Mouse (Mus musculus): ENCODE data around the gene Gm15056. TPM values are rescaled to one million over a fixed set of nuclear protein-coding genes. Genes with fewer than 3 reads are reported as not detected.

Gm15056 gene
- polyA plus RNA-seq (2014; fragmentation: Nextera tagmentation; extraction: Ambion mirVana), result not detected in 2 replicates

DNA sequence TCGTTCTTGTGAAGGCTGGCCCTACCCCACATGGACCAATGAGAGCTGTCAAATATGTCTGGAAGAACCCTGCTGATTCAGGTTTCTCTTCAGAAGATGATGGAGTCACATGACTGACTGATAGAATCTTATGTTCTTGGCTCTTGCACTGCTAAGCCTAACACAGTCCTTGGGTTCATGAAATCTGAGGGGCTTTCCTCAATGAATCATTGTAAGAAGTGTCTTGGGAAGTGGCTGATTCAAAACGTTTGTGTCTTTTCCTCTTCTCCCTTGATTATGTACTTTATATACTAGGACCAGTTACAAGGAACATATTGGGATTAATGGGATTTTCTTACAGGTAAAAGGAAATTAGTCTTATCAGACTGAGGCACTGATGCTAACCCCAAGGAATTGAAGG lies at the start of gene Gm15056:
Gm15056 (minus strand) TSS at position 101 of the 400 bp plus-strand sequence.
- WGBS (ENCODE audit: insufficient replicate concordance), result 44% methylated on average over 2 of the region's 2 CpGs
- H3K27ac ChIP-seq (ENCODE audit: low read depth, low read length), result no peak within 1 kb of the TSS
- H3K4me2 ChIP-seq, result no peak within 1 kb of the TSS
- ATAC-seq (replicated peaks; ENCODE audit: insufficient number of reproducible peaks, low FRiP score, low TSS enrichment), result no peak
- no peaks in the 10 kb centered on the region; the same call in 1 of the 2 replicates for H3K9me3 ChIP-seq (replicated peaks; ENCODE audit: control insufficient read depth, low read length)
- no peaks in the 10 kb centered on the region for H3K36me3 ChIP-seq (ENCODE audit: control insufficient read depth, insufficient read depth, low read length)
- H3K4me3 ChIP-seq (ENCODE audit: low read depth, low read length), result no peak within 1 kb of the TSS
- no peaks in the 10 kb centered on the region for H3K27me3 ChIP-seq (ENCODE audit: control insufficient read depth, insufficient read depth, low read length)
- no peak within 1 kb of the TSS for H3K9ac ChIP-seq (ENCODE audit: low read depth, low read length)
- H3K4me1 ChIP-seq (ENCODE audit: control insufficient read depth, insufficient read depth, low read length), result no peaks in the 10 kb centered on the region

- no peak for ATAC-seq (replicated peaks; ENCODE audit: insufficient number of reproducible peaks, low FRiP score, low TSS enrichment)
- WGBS (ENCODE audit: insufficient replicate concordance), result 67% methylated on average over 3 of the region's 3 CpGs
- Histone ChIP-seq H3K4me2 (no peak within 1 kb of the TSS), H3K4me1 (ENCODE audit: control insufficient read depth, insufficient read depth, low read length) (no peaks in the 10 kb centered on the region), H3K27ac (ENCODE audit: low read depth, low read length) (no peak within 1 kb of the TSS), H3K9ac (ENCODE audit: low read depth, low read length) (no peak within 1 kb of the TSS), H3K27me3 (ENCODE audit: control insufficient read depth, insufficient read depth, low read length) (no peaks in the 10 kb centered on the region), H3K4me3 (ENCODE audit: low read depth, low read length) (no peak within 1 kb of the TSS), H3K36me3 (ENCODE audit: control insufficient read depth, insufficient read depth, low read length) (no peaks in the 10 kb centered on the region), H3K9me3 (replicated peaks; ENCODE audit: control insufficient read depth, low read length) (peaks cover 7% of the 10 kb centered on the region; the same call in 1 of the 2 replicates)
Measured at GRCm38 (mm10) chr8:20944610-20945009, 42.2 kb upstream of the Gm15056 start, which contains the start of gene AY761185. AY761185 (minus strand) TSS chr8:20944710.

- ATAC-seq (replicated peaks; ENCODE audit: insufficient number of reproducible peaks, low FRiP score, low TSS enrichment), result no peak
- no peak within 1 kb of the TSS for H3K4me3 ChIP-seq (ENCODE audit: low read depth, low read length)
- peaks cover 3% of the 10 kb centered on the region; the same call in 1 of the 2 replicates for H3K9me3 ChIP-seq (replicated peaks; ENCODE audit: control insufficient read depth, low read length)
- H3K4me2 ChIP-seq, result no peak within 1 kb of the TSS
- WGBS (ENCODE audit: insufficient replicate concordance), result 64% methylated on average over 3 of the region's 3 CpGs
- H3K27ac ChIP-seq (ENCODE audit: low read depth, low read length), result no peak within 1 kb of the TSS
- no peaks in the 10 kb centered on the region for H3K36me3 ChIP-seq (ENCODE audit: control insufficient read depth, insufficient read depth, low read length)
- H3K27me3 ChIP-seq (ENCODE audit: control insufficient read depth, insufficient read depth, low read length), result no peaks in the 10 kb centered on the region
- no peak within 1 kb of the TSS for H3K9ac ChIP-seq (ENCODE audit: low read depth, low read length)
- no peaks in the 10 kb centered on the region for H3K4me1 ChIP-seq (ENCODE audit: control insufficient read depth, insufficient read depth, low read length)
Measured at GRCm38 (mm10) chr8:20921971-20922370, 19.5 kb upstream of the Gm15056 start, which contains the start of gene Gm6040. Gm6040 (minus strand) TSS chr8:20922071.

GRCm38 (mm10) chr8:20912288-20912687 lies 9.9 kb upstream of the Gm15056 start:
- H3K4me2 ChIP-seq, result no peak overlapping the region
- no peak for ATAC-seq (replicated peaks; ENCODE audit: insufficient number of reproducible peaks, low FRiP score, low TSS enrichment)
- H3K4me1 ChIP-seq (ENCODE audit: control insufficient read depth, insufficient read depth, low read length), result no peaks in the 10 kb centered on the region
- H3K4me3 ChIP-seq (ENCODE audit: low read depth, low read length), result no peak overlapping the region
- no peak overlapping the region for H3K9ac ChIP-seq (ENCODE audit: low read depth, low read length)
- H3K9me3 ChIP-seq (replicated peaks; ENCODE audit: control insufficient read depth, low read length), result no peaks in the 10 kb centered on the region; the same call in 1 of the 2 replicates
- no peak overlapping the region for H3K27ac ChIP-seq (ENCODE audit: low read depth, low read length)
- 83% methylated on average over 1 of the region's 1 CpGs for WGBS (ENCODE audit: insufficient replicate concordance)
- H3K27me3 ChIP-seq (ENCODE audit: control insufficient read depth, insufficient read depth, low read length), result no peaks in the 10 kb centered on the region
- no peaks in the 10 kb centered on the region for H3K36me3 ChIP-seq (ENCODE audit: control insufficient read depth, insufficient read depth, low read length)

DNA sequence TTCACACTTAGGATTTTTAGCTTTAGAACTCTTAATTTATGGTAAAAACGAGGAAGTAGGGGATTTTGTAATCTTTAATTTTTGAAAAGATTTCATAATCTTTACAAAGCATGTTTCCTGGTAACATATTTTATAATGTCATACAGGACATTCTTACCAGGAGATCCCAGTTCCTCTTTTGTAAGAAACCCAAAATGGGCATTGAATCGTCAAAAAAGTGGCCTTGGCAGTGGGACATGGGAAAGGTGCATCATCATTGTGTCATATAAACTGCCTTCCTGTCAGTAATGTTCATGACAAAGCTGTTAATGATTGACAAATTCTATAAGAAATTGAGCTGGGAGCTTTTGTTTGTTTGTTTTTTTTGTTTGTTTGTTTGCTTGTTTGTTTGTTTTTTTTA lies 5.8 kb upstream of the Gm15056 start:
- H3K27me3 ChIP-seq (ENCODE audit: control insufficient read depth, insufficient read depth, low read length), result no peaks in the 10 kb centered on the region
- no peaks in the 10 kb centered on the region for H3K9me3 ChIP-seq (replicated peaks; ENCODE audit: control insufficient read depth, low read length)
- H3K36me3 ChIP-seq (ENCODE audit: control insufficient read depth, insufficient read depth, low read length), result no peaks in the 10 kb centered on the region
- H3K4me3 ChIP-seq (ENCODE audit: low read depth, low read length), result no peak overlapping the region
- ATAC-seq (replicated peaks; ENCODE audit: insufficient number of reproducible peaks, low FRiP score, low TSS enrichment), result no peak
- 69% methylated on average over 2 of the region's 2 CpGs for WGBS (ENCODE audit: insufficient replicate concordance)
- no peak overlapping the region for H3K4me2 ChIP-seq
- H3K9ac ChIP-seq (ENCODE audit: low read depth, low read length), result no peak overlapping the region
- H3K4me1 ChIP-seq (ENCODE audit: control insufficient read depth, insufficient read depth, low read length), result no peaks in the 10 kb centered on the region
- no peak overlapping the region for H3K27ac ChIP-seq (ENCODE audit: low read depth, low read length)

GRCm38 (mm10) chr8:20907119-20907518 lies 4.7 kb upstream of the Gm15056 start:
- no peak for ATAC-seq (replicated peaks; ENCODE audit: insufficient number of reproducible peaks, low FRiP score, low TSS enrichment)
- Histone ChIP-seq H3K4me2 (no peak overlapping the region), H3K36me3 (ENCODE audit: control insufficient read depth, insufficient read depth, low read length) (no peaks in the 10 kb centered on the region), H3K9ac (ENCODE audit: low read depth, low read length) (no peak overlapping the region), H3K27ac (ENCODE audit: low read depth, low read length) (no peak overlapping the region), H3K4me1 (ENCODE audit: control insufficient read depth, insufficient read depth, low read length) (no peaks in the 10 kb centered on the region), H3K9me3 (replicated peaks; ENCODE audit: control insufficient read depth, low read length) (no peaks in the 10 kb centered on the region), H3K27me3 (ENCODE audit: control insufficient read depth, insufficient read depth, low read length) (no peaks in the 10 kb centered on the region), H3K4me3 (ENCODE audit: low read depth, low read length) (no peak overlapping the region)
- 87% methylated on average over 2 of the region's 2 CpGs for WGBS (ENCODE audit: insufficient replicate concordance)

DNA sequence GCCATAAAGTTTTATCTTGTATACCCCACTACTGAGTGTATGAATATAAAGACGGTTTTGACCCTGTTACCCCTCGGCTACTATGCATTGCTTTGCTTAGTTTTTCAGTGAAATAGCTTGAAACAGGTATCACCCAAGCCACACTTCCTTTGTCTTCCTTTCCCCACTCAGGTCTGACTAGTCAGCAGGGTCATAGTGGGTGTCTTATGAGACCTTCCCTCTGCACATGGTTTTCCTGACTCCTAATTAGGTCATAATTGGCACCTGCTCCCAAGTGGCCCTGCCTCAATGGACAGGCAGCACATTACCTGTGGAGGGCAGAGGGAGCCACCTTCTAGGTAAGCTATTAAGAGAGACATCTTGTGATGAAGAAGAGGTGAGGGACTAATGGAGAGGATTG lies 10.1 kb downstream of the Gm15056 start, which contains the start of gene Defb33:
Defb33 (plus strand) TSS at position 301 of the 400 bp plus-strand sequence.
- no peak for ATAC-seq (replicated peaks; ENCODE audit: insufficient number of reproducible peaks, low FRiP score, low TSS enrichment)

GRCm38 (mm10) chr8:20874608-20875007 lies 27.8 kb downstream of the Gm15056 start:
- H3K9me3 ChIP-seq (replicated peaks; ENCODE audit: control insufficient read depth, low read length), result no peaks in the 10 kb centered on the region
- H3K36me3 ChIP-seq (ENCODE audit: control insufficient read depth, insufficient read depth, low read length), result no peaks in the 10 kb centered on the region
- no peaks in the 10 kb centered on the region for H3K27me3 ChIP-seq (ENCODE audit: control insufficient read depth, insufficient read depth, low read length)
- H3K27ac ChIP-seq (ENCODE audit: low read depth, low read length), result no peak overlapping the region
- ATAC-seq (replicated peaks; ENCODE audit: insufficient number of reproducible peaks, low FRiP score, low TSS enrichment), result no peak
- no peak overlapping the region for H3K4me3 ChIP-seq (ENCODE audit: low read depth, low read length)
- no peaks in the 10 kb centered on the region for H3K4me1 ChIP-seq (ENCODE audit: control insufficient read depth, insufficient read depth, low read length)
- no peak overlapping the region for H3K9ac ChIP-seq (ENCODE audit: low read depth, low read length)
- WGBS (ENCODE audit: insufficient replicate concordance), result 30% methylated on average over 6 of the region's 6 CpGs
- H3K4me2 ChIP-seq, result no peak overlapping the region

More for the DNA sequence above, 10.1 kb downstream of the Gm15056 start, which contains the start of gene Defb33:
- WGBS (ENCODE audit: insufficient replicate concordance), result 81% methylated on average over 2 of the region's 2 CpGs
- H3K9me3 ChIP-seq (replicated peaks; ENCODE audit: control insufficient read depth, low read length), result no peaks in the 10 kb centered on the region; the same call in 1 of the 2 replicates
- no peaks in the 10 kb centered on the region for H3K4me1 ChIP-seq (ENCODE audit: control insufficient read depth, insufficient read depth, low read length)
- no peak within 1 kb of the TSS for H3K4me2 ChIP-seq
- no peak within 1 kb of the TSS for H3K4me3 ChIP-seq (ENCODE audit: low read depth, low read length)
- no peaks in the 10 kb centered on the region for H3K36me3 ChIP-seq (ENCODE audit: control insufficient read depth, insufficient read depth, low read length)
- H3K9ac ChIP-seq (ENCODE audit: low read depth, low read length), result no peak within 1 kb of the TSS
- H3K27ac ChIP-seq (ENCODE audit: low read depth, low read length), result no peak within 1 kb of the TSS
- H3K27me3 ChIP-seq (ENCODE audit: control insufficient read depth, insufficient read depth, low read length), result no peaks in the 10 kb centered on the region
